Mouse (Mus musculus) kidney, adult 8-10 months (tissue): ENCODE results near the gene Gpatch8.
A peak's percentile ranks its signal among the peaks of the same experiment; 100 is the strongest.

ENCODE experiments used
- DNase-seq, 2 experiments: peaks; one replicate each; pipeline ENCODE4 v3.0.0; 2022

Gene Gpatch8

GRCm38 (mm10) chr11:102447497-102447896 is 108.7 kb downstream of the Gpatch8 start, which contains the start of gene Fam171a2:
Fam171a2 (minus strand) TSS chr11:102447682.
- peak in 1 of 2 experiments; percentile 53 for DNase-seq

GRCm38 (mm10) chr11:102446581-102447461 is 109.4 kb downstream of the Gpatch8 start:
- no peak for DNase-seq

GRCm38 (mm10) chr11:102445891-102446361 is 110.3 kb downstream of the Gpatch8 start:
- no peak for DNase-seq

GRCm38 (mm10) chr11:102445264-102445890 is 110.8 kb downstream of the Gpatch8 start:
- DNase-seq: no peak

GRCm38 (mm10) chr11:102444781-102445180 is 111.4 kb downstream of the Gpatch8 start:
- no peak for DNase-seq

GRCm38 (mm10) chr11:102444321-102444720 is 111.9 kb downstream of the Gpatch8 start:
- DNase-seq: no peak

- DNase-seq: no peak
Observed at GRCm38 (mm10) chr11:102443740-102444139, 112.5 kb downstream of the Gpatch8 start.

GRCm38 (mm10) chr11:102442089-102442488 is 114.1 kb downstream of the Gpatch8 start:
- no peak for DNase-seq

GRCm38 (mm10) chr11:102441434-102441833 is 114.8 kb downstream of the Gpatch8 start:
- DNase-seq: no peak

- DNase-seq: no peak
Observed at GRCm38 (mm10) chr11:102440255-102440654, 115.9 kb downstream of the Gpatch8 start.

- DNase-seq: no peak
Observed at GRCm38 (mm10) chr11:102439093-102440082, 116.8 kb downstream of the Gpatch8 start.

GRCm38 (mm10) chr11:102438212-102439092 is 117.7 kb downstream of the Gpatch8 start:
- peak in 1 of 2 experiments; percentile 77 for DNase-seq

GRCm38 (mm10) chr11:102437120-102438061 is 118.8 kb downstream of the Gpatch8 start:
- DNase-seq: peak; percentile 56 to 58

GRCm38 (mm10) chr11:102436471-102436790 is 119.8 kb downstream of the Gpatch8 start:
- DNase-seq: no peak

- peak; percentile 53 to 58 for DNase-seq
Observed at GRCm38 (mm10) chr11:102435754-102436470, 120.3 kb downstream of the Gpatch8 start.

- DNase-seq: no peak
Observed at GRCm38 (mm10) chr11:102434816-102435705, 121.1 kb downstream of the Gpatch8 start.

- DNase-seq: peak; percentile 77 to 88
Observed at GRCm38 (mm10) chr11:102434406-102434805, 121.8 kb downstream of the Gpatch8 start.

- no peak for DNase-seq
Observed at GRCm38 (mm10) chr11:102433866-102434265, 122.3 kb downstream of the Gpatch8 start.

- DNase-seq: peak; percentile 58 to 72
Observed at GRCm38 (mm10) chr11:102432896-102433295, 123.3 kb downstream of the Gpatch8 start.
